Mouse (Mus musculus) liver, embryonic 13.5 days (tissue): Measurements from ENCODE around the gene Nat10. TPM values are rescaled to one million over a fixed set of nuclear protein-coding genes. Genes with fewer than 3 reads are reported as not detected.

Experiments used
- ATAC-seq: fragments of 200-750 bp; cut with Nextera tagmentation; 2 replicates; pipeline ENCODE4 v1.8.0; 2017; ENCODE audit warnings: low read depth, mild to moderate bottlenecking, moderate number of reproducible peaks, moderate library complexity
- DNase-seq: peaks from one replicate; pipeline ENCODE4 v3.0.0; 2022
- H3K27ac ChIP-seq: fragments of 300-500 bp; sonication (generic); 2 replicates; pipeline ENCODE4 v1.5.1; 2015; ENCODE audit warnings: moderate library complexity, mild to moderate bottlenecking, inconsistent platforms
- H3K27me3 ChIP-seq: fragments of 300-500 bp; sonication (generic); 2 replicates; pipeline ENCODE4 v1.6.1; 2015; ENCODE audit warnings: mild to moderate bottlenecking, inconsistent platforms
- H3K36me3 ChIP-seq: fragments of 300-500 bp; sonication (generic); 2 replicates; pipeline ENCODE4 v1.6.1; 2015; ENCODE audit warnings: mild to moderate bottlenecking, inconsistent platforms
- H3K4me1 ChIP-seq: fragments of 300-500 bp; sonication (generic); replicated peaks from 2 replicates; pipeline ENCODE4 v1.6.1; 2015; ENCODE audit warnings: inconsistent platforms
- H3K4me2 ChIP-seq: fragments of 300-500 bp; sonication (generic); 2 replicates; pipeline ENCODE4 v1.6.1; 2015; ENCODE audit warnings: inconsistent platforms, mild to moderate bottlenecking, moderate library complexity
- H3K4me3 ChIP-seq: fragments of 300-500 bp; sonication (generic); replicated peaks from 2 replicates; pipeline ENCODE4 v1.5.1; 2015; ENCODE audit warnings: mild to moderate bottlenecking, inconsistent platforms
- H3K9ac ChIP-seq: fragments of 300-500 bp; sonication (generic); 2 replicates; pipeline ENCODE4 v1.6.1; 2015; ENCODE audit warnings: mild to moderate bottlenecking, inconsistent platforms
- H3K9me3 ChIP-seq: fragments of 300-500 bp; sonication (generic); replicated peaks from 2 replicates; pipeline ENCODE4 v1.6.1; 2016; ENCODE audit warnings: inconsistent platforms
- WGBS: fragments of 180-500 bp; shearing (Covaris S2); methylation state at CpG from one replicate; pipeline ENCODE4 v1.1.7; 2015; ENCODE audit not compliant: insufficient replicate concordance; 5-methylcytosine and 5-hydroxymethylcytosine counted together
- polyA plus RNA-seq: library from polyadenylated mRNA; unstranded; fragments of >200 nt; fragmentation: Nextera tagmentation; extraction: Ambion mirVana; gene quantifications from 2 replicates; pipeline ENCODE4 v1.2.1, GENCODE M21; 2015

Gene Nat10
- polyA plus RNA-seq, 1 experiment from 2014 or later, result 20.7 TPM

- DNase-seq (no peak), ATAC-seq (no peak)
- Histone ChIP-seq H3K4me2 (no peak overlapping the region), H3K4me3 (no peak overlapping the region), H3K36me3 (peaks cover 92% of the 10 kb centered on the region), H3K27ac (no peak overlapping the region), H3K4me1 (peaks cover 8% of the 10 kb centered on the region), H3K27me3 (no peaks in the 10 kb centered on the region), H3K9me3 (no peaks in the 10 kb centered on the region), H3K9ac (no peak overlapping the region)
- 75% methylated on average over 5 of the region's 5 CpGs for WGBS
Observed at GRCm38 (mm10) chr2:103745481-103745880, 15.6 kb downstream of the Nat10 start.

- no peak overlapping the region for H3K27ac ChIP-seq
- peak; percentile 35 for DNase-seq
- H3K9ac ChIP-seq, result no peak overlapping the region
- peaks cover 8% of the 10 kb centered on the region for H3K4me1 ChIP-seq
- H3K27me3 ChIP-seq, result no peaks in the 10 kb centered on the region
- H3K36me3 ChIP-seq, result peaks cover 90% of the 10 kb centered on the region
- WGBS, result 80% methylated on average over 7 of the region's 7 CpGs
- H3K9me3 ChIP-seq, result no peaks in the 10 kb centered on the region
- H3K4me2 ChIP-seq, result no peak overlapping the region
- no peak for ATAC-seq
- no peak overlapping the region for H3K4me3 ChIP-seq
Observed at GRCm38 (mm10) chr2:103743988-103744387, 17.1 kb downstream of the Nat10 start.

- Histone ChIP-seq H3K4me1 (peaks cover 8% of the 10 kb centered on the region), H3K36me3 (peaks cover 90% of the 10 kb centered on the region), H3K4me3 (no peak overlapping the region), H3K9me3 (no peaks in the 10 kb centered on the region), H3K4me2 (no peak overlapping the region), H3K27ac (no peak overlapping the region), H3K27me3 (no peaks in the 10 kb centered on the region), H3K9ac (no peak overlapping the region)
- DNase-seq (no peak), ATAC-seq (no peak)
- 93% methylated on average over 2 of the region's 2 CpGs for WGBS
Observed at GRCm38 (mm10) chr2:103743536-103743935, 17.5 kb downstream of the Nat10 start.

- no peaks in the 10 kb centered on the region for H3K27me3 ChIP-seq
- DNase-seq (no peak), ATAC-seq (no peak)
- no peaks in the 10 kb centered on the region for H3K9me3 ChIP-seq
- H3K36me3 ChIP-seq, result peaks cover 85% of the 10 kb centered on the region
- H3K4me2 ChIP-seq, result no peak overlapping the region
- WGBS, result 89% methylated on average over 6 of the region's 6 CpGs
- H3K9ac ChIP-seq, result no peak overlapping the region
- no peak overlapping the region for H3K27ac ChIP-seq
- H3K4me3 ChIP-seq, result no peak overlapping the region
- H3K4me1 ChIP-seq, result peaks cover 8% of the 10 kb centered on the region
Observed at GRCm38 (mm10) chr2:103742821-103743220, 18.2 kb downstream of the Nat10 start.

- no peaks in the 10 kb centered on the region for H3K27me3 ChIP-seq
- no peak overlapping the region for H3K27ac ChIP-seq
- 80% methylated on average over 6 of the region's 6 CpGs for WGBS
- DNase-seq (no peak), ATAC-seq (no peak)
- no peak overlapping the region for H3K4me3 ChIP-seq
- no peak overlapping the region for H3K9ac ChIP-seq
- H3K4me1 ChIP-seq, result 0 out of 2 replicates have a peak, but pooled peaks cover 3% of the 10 kb centered on the region
- no peaks in the 10 kb centered on the region for H3K9me3 ChIP-seq
- H3K4me2 ChIP-seq, result no peak overlapping the region
- H3K36me3 ChIP-seq, result peaks cover 97% of the 10 kb centered on the region
Observed at GRCm38 (mm10) chr2:103731423-103731822, 29.6 kb downstream of the Nat10 start.

GRCm38 (mm10) chr2:103730999-103731398 lies 30.1 kb downstream of the Nat10 start:
- Histone ChIP-seq H3K4me3 (no peak overlapping the region), H3K4me1 (0 out of 2 replicates have a peak, but pooled peaks cover 3% of the 10 kb centered on the region), H3K36me3 (peaks cover 97% of the 10 kb centered on the region), H3K9me3 (no peaks in the 10 kb centered on the region), H3K27ac (no peak overlapping the region), H3K9ac (no peak overlapping the region), H3K27me3 (no peaks in the 10 kb centered on the region), H3K4me2 (no peak overlapping the region)
- WGBS, result 81% methylated on average over 8 of the region's 8 CpGs
- DNase-seq, result no peak
- no peak for ATAC-seq

- Histone ChIP-seq H3K9me3 (no peaks in the 10 kb centered on the region), H3K27ac (no peak overlapping the region), H3K36me3 (peaks cover 96% of the 10 kb centered on the region), H3K4me2 (no peak overlapping the region), H3K4me1 (0 out of 2 replicates have a peak, but pooled peaks cover 3% of the 10 kb centered on the region), H3K9ac (no peak overlapping the region), H3K27me3 (no peaks in the 10 kb centered on the region), H3K4me3 (no peak overlapping the region)
- no peak for DNase-seq
- no peak for ATAC-seq
- 81% methylated on average over 12 of the region's 12 CpGs for WGBS
Observed at GRCm38 (mm10) chr2:103728027-103728540, 33.0 kb downstream of the Nat10 start.

GRCm38 (mm10) chr2:103724521-103724920 lies 36.5 kb downstream of the Nat10 start:
- Histone ChIP-seq H3K9me3 (no peaks in the 10 kb centered on the region), H3K27ac (no peak overlapping the region), H3K27me3 (no peaks in the 10 kb centered on the region), H3K4me1 (0 out of 2 replicates have a peak, but pooled peaks cover 3% of the 10 kb centered on the region), H3K9ac (no peak overlapping the region), H3K36me3 (peaks cover 92% of the 10 kb centered on the region), H3K4me2 (no peak overlapping the region), H3K4me3 (no peak overlapping the region)
- ATAC-seq (no peak), DNase-seq (no peak)
- WGBS, result 64% methylated on average over 2 of the region's 2 CpGs

GRCm38 (mm10) chr2:103719292-103719646 lies 41.8 kb downstream of the Nat10 start:
- ATAC-seq (no peak), DNase-seq (no peak)
- H3K4me3 ChIP-seq, result no peak overlapping the region
- H3K9me3 ChIP-seq, result no peaks in the 10 kb centered on the region
- no peak overlapping the region for H3K27ac ChIP-seq
- no peak overlapping the region for H3K9ac ChIP-seq
- H3K36me3 ChIP-seq, result peaks cover 53% of the 10 kb centered on the region
- H3K4me1 ChIP-seq, result peaks cover 22% of the 10 kb centered on the region
- no peak overlapping the region for H3K4me2 ChIP-seq
- no peaks in the 10 kb centered on the region for H3K27me3 ChIP-seq
- WGBS, result 88% methylated on average over 7 of the region's 7 CpGs

GRCm38 (mm10) chr2:103718594-103719291 lies 42.3 kb downstream of the Nat10 start:
- no peak overlapping the region for H3K27ac ChIP-seq
- no peak overlapping the region for H3K4me2 ChIP-seq
- H3K4me1 ChIP-seq, result peaks cover 23% of the 10 kb centered on the region
- peaks cover 48% of the 10 kb centered on the region for H3K36me3 ChIP-seq
- no peak overlapping the region for H3K4me3 ChIP-seq
- WGBS, result 60% methylated on average over 8 of the region's 8 CpGs
- H3K9me3 ChIP-seq, result no peaks in the 10 kb centered on the region
- peak; percentile 28 for DNase-seq
- peak; percentile 43 for ATAC-seq
- H3K27me3 ChIP-seq, result no peaks in the 10 kb centered on the region
- no peak overlapping the region for H3K9ac ChIP-seq

GRCm38 (mm10) chr2:103714412-103714811 lies 46.7 kb downstream of the Nat10 start:
- WGBS, result 59% methylated on average over 4 of the region's 4 CpGs
- peaks cover 27% of the 10 kb centered on the region for H3K4me1 ChIP-seq
- H3K27me3 ChIP-seq, result no peaks in the 10 kb centered on the region
- peaks cover 24% of the 10 kb centered on the region for H3K36me3 ChIP-seq
- ATAC-seq (no peak), DNase-seq (no peak)
- H3K4me3 ChIP-seq, result no peak overlapping the region
- no peak overlapping the region for H3K9ac ChIP-seq
- H3K4me2 ChIP-seq, result no peak overlapping the region
- no peaks in the 10 kb centered on the region for H3K9me3 ChIP-seq
- peak overlapping the region; percentile 37 for H3K27ac ChIP-seq

GRCm38 (mm10) chr2:103713831-103714230 lies 47.2 kb downstream of the Nat10 start:
- 73% methylated on average over 7 of the region's 7 CpGs for WGBS
- Histone ChIP-seq H3K4me2 (no peak overlapping the region), H3K36me3 (peaks cover 19% of the 10 kb centered on the region), H3K4me1 (peaks cover 27% of the 10 kb centered on the region), H3K9ac (no peak overlapping the region), H3K4me3 (no peak overlapping the region), H3K27ac (peak overlapping the region; percentile 37), H3K27me3 (no peaks in the 10 kb centered on the region), H3K9me3 (no peaks in the 10 kb centered on the region)
- DNase-seq, result no peak
- ATAC-seq, result peak; percentile 60
